Mouse (Mus musculus) layer of hippocampus, adult 18-20 months (tissue): ENCODE data around the gene Dock11. TPM values are rescaled to one million over a fixed set of nuclear protein-coding genes. Genes with fewer than 3 reads are reported as not detected.

Source experiments
- DNase-seq, 2 experiments: peaks; one replicate each; pipeline ENCODE4 v3.0.0; 2022; ENCODE audit warnings: low spot score in 2 of 2
- total RNA-seq, 2 experiments: library from RNA; stranded (reverse); gene quantifications; 2 replicates each; pipeline ENCODE4 v1.2.3; 2021

The Dock11 gene
- total RNA-seq, 2 experiments from 2014 or later: 13.6 to 14.7 TPM

GRCm38 (mm10) chrX:35946394-35946793, 57.8 kb downstream of the Dock11 start:
- no peak for DNase-seq

DNA sequence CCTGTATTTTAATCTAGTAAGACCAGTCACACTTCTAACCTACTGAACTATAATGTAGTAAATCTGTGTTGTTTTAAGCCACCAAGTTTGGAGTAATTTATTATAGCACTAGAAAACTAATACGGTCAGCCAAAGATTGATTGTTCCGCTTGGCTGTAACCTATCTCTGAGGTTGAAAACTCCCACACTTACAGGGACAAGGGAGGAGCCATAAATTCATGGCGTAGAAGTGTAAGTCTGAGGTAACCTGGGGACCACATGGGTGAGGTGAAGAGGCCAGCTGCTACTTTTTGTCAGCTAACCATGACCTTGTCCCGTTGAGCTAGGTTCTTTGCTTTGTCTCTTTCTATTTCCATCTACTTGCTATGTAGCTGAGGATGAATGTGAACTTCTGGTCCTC, 61.5 kb downstream of the Dock11 start:
- no peak for DNase-seq

DNA sequence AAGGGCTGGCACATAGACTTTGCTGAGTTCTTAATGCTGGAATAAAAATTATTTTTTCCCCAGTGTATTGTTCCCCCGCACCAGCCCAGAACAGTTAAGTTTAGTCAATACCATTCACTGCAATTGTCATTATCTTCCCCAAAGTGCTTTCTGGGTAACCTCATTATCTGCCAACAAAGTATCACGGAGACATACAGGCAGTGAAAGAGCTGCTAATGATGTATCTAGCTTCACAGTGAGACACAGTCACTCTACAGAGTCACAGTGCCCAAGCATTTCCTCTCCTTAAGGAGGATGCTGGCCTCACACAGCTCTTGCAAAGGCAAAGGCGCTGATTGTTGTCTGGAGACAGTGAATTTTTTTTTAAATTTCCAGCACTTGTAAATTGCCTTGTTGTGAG, 63.3 kb downstream of the Dock11 start:
- DNase-seq: peak in 1 of 2 experiments; percentile 2

- DNase-seq: no peak
These were observed 64.0 kb downstream of the Dock11 start for GRCm38 (mm10) chrX:35952521-35953095.

- DNase-seq: no peak
These were observed 67.6 kb downstream of the Dock11 start for GRCm38 (mm10) chrX:35956236-35956635.

DNA sequence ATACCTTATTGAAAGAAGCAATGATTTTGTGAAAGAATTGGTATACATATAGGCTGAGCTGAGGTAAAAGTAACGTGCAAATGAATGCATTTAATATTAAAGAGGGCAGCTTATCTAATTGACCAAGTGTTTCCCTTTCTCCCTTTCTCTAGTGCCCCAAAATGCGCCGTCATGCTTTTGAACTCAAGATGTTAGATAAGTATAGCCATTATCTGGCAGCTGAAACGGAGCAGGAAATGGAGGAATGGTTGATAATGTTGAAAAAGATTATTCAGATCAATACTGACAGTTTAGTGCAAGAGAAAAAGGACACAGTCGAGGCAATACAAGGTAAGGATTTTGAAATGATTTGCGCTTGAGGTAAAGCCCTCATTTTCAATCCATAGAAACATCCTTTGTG, 74.5 kb downstream of the Dock11 start:
- DNase-seq: no peak

DNA sequence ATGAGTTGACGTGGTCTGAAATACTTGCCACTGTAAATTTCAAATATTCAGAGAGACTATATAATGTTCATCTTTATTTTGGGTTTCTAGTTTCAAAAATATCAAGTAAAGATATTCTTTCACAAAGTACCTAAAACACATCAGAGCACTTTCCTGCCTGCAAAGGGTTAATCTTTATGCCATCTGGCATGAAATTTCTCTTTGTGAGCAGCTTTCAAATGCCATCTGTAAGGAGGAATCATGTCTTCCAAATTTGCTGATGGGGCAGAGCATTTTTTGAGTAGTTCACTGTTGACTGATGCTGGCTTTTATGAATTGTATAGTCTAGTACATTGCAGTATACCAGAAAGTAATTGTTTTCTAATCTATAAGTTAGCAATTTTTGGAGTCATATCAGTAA, 80.6 kb downstream of the Dock11 start:
- DNase-seq: no peak

DNA sequence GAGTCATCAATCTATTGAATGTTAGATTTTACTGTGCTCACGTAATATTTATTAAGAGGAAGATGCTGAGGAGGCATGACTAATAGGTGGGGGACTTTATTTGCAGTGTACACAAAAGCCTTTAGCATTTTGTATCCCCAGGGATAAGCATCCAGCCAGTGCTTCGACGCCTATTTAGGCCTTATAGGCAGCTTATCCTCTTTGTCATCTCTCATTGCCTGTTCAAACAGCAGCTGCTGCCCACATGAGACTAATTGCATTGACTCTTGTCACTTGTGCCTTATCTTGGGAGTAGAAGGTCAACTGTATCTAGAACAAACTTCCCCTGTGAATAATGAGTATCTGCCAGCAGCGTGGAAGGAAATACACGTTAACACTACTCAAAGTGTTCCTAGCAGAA, 88.0 kb downstream of the Dock11 start:
- DNase-seq: no peak

GRCm38 (mm10) chrX:35987981-35988380, 99.3 kb downstream of the Dock11 start:
- peak in 1 of 2 experiments; percentile 52 for DNase-seq

- DNase-seq: no peak
These were observed 102.0 kb downstream of the Dock11 start for GRCm38 (mm10) chrX:35990508-35991095.

DNA sequence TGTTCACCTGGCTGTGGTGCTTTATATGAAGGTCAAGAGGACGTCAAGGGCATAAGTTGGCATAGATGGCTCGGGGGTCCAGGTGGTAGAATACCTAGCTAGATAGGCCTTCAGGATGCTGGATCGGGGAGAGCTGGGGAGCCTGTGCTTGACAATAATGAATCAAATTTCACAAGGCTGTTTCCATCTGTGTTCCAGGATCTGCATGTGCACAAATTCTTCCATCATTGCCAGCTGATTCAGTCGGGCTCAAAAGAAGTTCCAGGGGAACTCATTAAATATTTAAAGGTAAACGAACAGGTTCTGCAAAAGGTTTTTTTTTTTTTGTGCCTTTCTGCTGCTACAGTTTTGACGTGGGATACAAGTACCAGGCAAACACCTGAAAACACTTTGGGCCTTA, 105.6 kb downstream of the Dock11 start:
- peak in 1 of 2 experiments; percentile 51 for DNase-seq

DNA sequence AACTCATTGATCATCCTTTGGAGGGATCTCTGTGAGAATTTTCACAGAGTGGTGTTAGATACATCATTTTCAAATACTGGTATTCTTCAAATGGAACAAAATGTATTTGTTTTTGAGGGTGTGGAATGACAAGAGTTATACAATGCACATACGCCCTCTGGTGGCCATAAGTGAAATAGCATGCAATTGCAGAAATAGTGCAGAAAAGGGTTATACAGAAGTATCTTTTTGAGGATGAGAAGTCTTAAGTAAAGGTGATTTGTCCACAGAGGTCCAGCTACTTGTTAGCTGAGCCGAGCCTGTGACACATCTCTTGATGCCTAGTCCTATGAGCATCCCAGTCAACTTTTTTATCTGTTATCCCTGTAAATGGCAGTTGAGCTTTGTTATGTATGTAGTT, 108.4 kb downstream of the Dock11 start:
- peak in 1 of 2 experiments; percentile 39 for DNase-seq

DNA sequence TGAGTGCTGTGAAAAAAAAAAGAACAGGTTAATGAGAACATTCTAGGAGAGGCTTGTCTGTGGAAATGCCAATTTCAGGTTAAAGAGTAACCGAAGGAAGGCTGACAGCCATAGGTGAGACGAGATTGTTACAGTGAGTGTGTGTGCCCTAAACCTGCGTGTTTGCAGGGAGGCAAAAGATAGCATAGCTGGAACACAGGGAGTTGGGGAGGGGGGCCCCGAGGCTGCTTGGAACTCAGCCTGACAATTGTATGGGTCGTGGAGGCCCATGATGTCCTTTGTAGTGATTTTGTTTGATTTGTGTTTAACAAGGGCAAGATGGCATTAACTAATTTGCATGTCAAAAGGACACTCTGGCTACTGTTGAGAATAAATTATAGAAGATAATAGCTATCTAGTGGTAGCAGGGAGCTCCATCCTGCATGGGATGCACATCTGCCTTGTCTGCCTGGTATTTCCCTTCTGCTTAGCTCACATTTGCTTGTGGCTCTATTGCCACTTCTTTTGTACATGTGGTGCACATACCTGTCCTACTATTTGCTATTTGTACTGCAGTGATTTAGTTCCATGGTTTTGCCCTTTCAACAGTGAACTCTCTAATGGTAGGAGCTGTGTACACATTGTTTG, 109.3 kb downstream of the Dock11 start:
- DNase-seq: no peak

DNA sequence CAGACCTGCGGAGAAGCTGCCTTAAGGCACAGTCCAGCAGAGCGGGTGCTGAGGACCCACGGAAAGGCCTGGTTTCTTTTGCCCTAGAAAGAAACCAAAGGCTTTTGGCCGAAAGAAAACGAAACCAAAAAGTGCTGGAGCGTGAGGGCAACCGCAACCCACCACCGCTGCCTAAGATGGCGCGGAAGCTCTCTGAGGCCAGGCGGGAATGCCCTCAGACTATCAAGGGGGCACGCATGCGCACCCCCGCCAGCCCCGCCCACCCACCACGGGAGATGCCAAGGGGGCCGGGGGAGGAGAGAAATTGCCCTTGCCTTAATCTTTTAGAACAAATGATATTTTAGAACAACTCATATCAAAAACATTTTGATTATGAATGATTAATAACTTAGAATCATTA, 137.0 kb downstream of the Dock11 start:
- no peak for DNase-seq

DNA sequence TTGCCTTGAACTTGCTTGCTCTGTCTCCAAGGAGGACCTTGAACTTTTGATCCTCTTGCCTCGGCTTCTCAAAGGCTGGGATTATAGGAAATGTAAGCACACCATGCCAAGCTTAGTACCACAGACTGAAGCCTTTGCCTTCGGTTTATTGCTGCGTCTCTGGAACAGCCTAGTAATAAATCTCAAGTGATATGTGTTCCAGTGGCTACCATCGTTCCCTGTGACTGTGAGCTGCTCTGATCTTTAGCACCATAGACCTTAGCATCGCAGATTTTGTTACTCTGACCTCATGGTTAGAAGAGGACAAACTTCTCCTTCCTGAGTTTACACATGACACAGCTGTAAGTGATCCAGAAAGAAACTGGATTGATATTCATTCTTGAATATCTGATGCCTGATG, 142.5 kb downstream of the Dock11 start:
- DNase-seq: no peak

DNA sequence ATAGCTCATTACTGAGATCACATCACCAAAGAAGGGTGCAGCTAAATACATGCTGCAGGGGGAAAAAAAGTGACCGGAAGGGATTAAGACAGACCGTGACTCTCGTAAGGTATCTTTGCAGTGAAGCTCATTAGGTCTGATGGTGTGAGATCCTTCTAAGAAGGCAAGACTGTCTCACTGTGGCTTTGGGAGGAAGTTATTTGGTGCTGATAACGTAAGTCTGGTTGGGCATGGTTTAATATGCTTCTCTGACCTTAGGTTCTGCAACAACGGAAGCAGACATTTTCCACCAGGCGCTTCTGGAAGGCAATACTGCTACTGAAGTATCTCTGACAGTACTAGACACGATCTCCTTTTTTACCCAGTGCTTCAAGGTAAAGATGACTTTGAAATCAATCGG, 145.4 kb downstream of the Dock11 start:
- no peak for DNase-seq

- DNase-seq: no peak
These were observed 157.1 kb downstream of the Dock11 start for GRCm38 (mm10) chrX:36045731-36046130.

GRCm38 (mm10) chrX:36047451-36047850, 158.8 kb downstream of the Dock11 start:
- peak in 1 of 2 experiments; percentile 13 for DNase-seq

DNA sequence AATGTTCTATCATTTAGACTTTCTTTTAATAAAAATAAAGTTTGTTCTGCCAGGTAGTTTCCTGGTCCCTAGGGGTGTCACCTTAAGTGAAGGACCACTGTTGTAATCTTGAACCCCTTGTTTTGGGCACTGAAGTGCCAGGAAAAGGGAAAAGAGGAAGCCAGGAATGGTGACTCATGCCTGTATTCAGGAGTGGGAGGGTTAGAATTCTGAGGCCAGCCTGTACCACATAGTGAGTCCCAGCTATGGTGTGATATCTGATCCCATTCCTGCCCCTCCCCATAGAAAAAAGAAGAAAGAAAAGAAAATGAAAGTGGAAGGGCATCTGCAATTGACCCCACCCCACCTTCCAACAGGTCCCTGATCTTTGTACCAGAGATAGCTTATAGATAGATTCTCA, 161.7 kb downstream of the Dock11 start:
- no peak for DNase-seq

DNA sequence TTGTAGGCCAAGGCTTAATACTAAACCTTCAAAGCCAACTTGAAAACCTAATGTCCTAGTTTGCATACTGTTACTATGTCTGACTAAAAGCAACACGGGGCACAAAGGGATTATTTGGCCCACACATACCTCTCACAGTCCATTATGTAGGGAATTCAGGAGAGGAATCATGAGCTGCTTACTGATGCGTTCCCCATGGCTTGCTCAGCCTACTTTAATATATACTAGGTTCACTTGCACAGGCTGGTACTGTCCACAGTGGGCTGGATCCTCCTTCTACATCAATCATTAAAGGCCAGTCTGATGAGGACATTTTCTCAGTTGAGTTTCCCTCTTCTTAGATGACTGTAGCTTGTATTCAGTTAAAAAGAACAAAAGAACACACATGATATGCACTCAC, 185.4 kb downstream of the Dock11 start:
- no peak for DNase-seq

DNA sequence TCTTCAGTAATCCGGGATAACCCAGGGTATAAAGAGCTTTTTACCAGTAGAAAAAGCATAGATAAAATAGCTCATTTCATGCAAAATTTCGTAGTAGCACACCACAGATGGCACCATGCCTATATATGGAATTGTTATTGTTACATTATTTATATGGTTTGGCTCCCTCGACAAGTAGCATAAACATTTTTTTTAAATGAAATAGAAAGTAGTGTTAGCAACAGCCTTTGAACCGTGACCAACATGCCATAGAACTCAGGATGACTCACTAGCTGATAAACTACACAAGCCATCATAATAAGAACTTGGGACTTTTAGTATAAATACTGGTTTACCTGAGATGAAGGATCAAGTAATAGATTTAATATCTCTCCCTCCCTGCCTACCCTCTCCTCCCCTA, 188.5 kb downstream of the Dock11 start:
- DNase-seq: no peak

- no peak for DNase-seq
These were observed 194.3 kb downstream of the Dock11 start for GRCm38 (mm10) chrX:36082917-36083316.
